Mouse (Mus musculus) right cerebral cortex, postnatal 25 days (tissue): Measurements from ENCODE around the gene Gnrhr.
A peak's percentile ranks its signal among the peaks of the same experiment; 100 is the strongest.

Experiments used
- DNase-seq: peaks from one replicate; pipeline ENCODE4 v3.0.0; 2022

The Gnrhr gene

DNA sequence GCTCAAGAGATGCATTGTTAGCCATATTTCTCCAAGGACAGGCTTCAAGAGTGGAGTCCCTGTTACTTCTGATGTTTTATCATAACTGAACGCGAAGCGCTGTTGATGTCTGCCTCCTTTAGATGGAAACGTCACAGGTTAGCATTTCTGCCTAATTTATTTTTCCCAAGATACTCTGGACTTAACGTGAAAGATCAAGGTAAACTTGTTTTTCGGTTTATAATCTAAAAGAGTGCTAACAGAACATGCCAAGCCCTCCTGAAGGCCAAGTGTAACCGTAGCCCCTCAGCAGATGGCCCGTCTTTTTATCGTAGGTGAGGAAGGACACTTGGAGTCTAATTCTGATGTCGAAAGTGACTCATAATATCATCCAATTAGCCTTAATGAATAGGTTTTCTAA, at the start of gene Gnrhr:
Gene Gnrhr, minus strand, starts transcription at position 101 of the 400 bp plus-strand sequence.
- no peak for DNase-seq

- no peak for DNase-seq
Measured at GRCm38 (mm10) chr5:86246559-86246958, 48.9 kb upstream of the Gnrhr start.

- DNase-seq: no peak
Measured at GRCm38 (mm10) chr5:86244880-86245279, 47.2 kb upstream of the Gnrhr start.

DNA sequence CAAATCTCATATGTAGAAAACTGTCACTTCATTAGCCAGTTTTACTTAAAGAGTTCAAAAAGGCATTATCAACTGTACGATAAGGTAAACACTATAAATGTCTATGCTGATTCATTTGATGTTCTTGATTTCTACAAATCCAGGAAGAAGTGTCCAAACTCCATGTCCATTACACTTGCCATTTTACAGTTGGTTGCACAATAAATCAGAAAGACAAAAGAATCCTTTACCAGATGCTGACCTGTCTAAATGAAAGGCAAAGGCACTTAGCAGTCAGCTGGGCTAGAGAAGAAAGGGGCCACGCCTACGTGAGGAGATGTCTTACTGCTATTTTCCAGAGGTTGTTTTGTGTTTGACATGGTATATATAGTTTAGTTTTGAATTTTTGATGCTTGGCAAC, 46.6 kb upstream of the Gnrhr start:
- DNase-seq: no peak

DNA sequence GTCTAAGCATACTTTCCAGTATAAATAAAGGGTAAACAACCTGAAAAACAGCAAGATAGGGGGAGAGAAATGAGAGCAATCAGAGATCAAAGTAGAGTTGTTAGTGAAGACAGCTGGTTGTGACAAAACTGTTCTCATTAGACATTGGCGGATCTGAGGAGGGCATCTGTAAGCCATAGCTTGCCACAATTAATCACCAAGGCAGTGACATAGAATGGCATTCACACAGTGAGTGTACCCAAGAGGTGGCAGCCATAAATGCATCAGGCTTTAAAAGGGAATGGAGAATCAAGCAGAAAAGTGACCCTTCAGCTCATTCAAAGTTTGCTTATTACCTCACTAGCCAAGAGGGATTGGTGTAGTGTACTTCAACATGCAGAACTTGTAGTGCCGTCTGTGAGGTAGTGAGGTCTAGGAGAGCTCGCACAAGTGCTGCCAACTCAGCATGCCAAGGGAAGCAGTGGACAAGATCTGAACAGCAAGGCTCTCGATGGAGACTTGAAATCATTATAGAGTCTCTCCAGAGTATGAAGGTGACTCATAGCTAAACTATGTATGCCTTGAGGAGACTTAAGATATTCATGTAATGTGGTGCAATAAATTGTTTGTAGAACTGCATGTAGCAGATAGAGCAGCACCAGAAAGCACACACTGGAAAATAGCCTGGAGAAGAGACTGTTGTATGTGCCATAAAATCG, 29.6 kb upstream of the Gnrhr start:
- no peak for DNase-seq

- DNase-seq: no peak
Measured at GRCm38 (mm10) chr5:86191356-86191755, 6.3 kb downstream of the Gnrhr start.

DNA sequence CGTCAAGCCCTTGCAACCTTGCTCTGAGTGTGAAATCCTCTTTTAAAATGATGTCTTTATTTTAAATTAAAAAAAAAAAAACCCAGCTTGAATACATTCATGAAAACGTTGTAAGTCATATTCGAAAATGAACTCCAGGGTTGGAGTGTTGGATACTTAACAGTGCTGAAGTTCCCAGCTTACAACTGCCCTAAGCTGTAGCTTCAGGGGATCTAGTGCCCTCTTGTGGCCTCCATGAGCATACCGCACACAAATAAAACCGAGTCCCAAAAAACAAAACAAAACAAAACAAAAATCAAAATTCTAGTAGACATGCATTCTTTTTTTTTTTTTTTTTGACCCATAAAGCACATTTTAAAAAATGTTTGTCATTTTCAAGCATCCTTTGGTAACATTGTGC, 6.9 kb downstream of the Gnrhr start:
- DNase-seq: no peak

DNA sequence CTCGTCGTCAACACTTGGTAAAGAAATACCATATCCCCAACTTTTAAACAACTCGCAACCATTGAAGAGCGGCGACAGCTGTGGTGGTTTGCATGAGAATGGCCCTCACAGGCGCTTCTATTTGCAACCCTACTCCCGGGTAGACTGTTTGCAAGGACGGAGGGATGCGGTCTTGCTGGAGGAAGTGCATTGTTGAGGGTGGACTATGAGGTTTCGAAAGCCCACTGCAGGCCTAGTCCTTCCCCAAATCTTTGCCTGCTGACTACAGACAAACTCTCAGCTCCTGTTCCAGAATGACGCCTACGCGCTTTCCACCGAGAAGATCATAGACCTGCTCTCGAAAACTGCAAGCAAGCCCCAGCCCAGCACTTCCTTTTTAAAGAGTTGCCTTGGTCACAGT, 7.4 kb downstream of the Gnrhr start:
- DNase-seq: no peak

DNA sequence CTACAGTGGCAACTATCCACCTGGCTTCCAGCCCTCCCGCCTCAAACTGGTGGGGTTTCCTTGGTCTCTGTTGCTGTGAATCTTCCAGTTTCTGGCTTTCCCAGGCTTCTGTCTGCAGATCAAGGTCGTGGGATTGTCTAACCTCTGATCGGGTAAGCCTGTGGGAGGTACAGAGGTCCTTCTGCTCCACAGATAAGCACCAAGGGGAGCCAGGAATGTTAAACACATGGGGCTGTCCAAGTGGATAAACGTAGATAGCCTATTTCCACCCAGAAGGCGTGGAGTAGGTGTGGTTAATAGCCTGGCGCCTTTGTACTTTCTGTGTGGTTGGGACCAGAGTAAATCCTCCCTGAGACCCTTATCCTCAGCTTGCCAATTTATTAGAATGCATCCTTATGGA, 10.3 kb downstream of the Gnrhr start:
- DNase-seq: no peak

GRCm38 (mm10) chr5:86173778-86174177, 23.9 kb downstream of the Gnrhr start:
- no peak for DNase-seq

GRCm38 (mm10) chr5:86172449-86173161, 25.1 kb downstream of the Gnrhr start, which contains the start of gene Uba6:
TSS of gene Uba6 (minus strand) at chr5:86172803.
- DNase-seq: peak; percentile 99

DNA sequence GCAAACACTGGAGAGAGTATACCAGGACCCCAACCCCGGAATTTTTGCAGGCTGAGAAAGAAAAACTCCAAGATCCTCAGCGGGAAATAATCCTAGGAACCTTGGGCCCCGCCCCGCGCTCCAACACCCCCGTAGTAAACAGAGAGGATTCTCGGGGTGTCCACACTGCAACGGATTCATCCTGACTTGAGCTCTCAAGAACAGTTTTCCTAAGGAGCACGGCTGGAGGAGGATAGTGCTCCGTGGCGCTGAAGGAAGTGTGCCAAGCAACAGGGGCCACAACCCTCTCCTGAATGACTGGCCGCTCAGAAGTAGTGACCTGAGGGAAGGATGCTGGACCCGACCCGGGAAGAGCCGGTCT, 25.6 kb downstream of the Gnrhr start:
- DNase-seq: no peak
